Mouse (Mus musculus) small intestine, adult 2 months (tissue): ENCODE results near the gene Slc31a1. TPM values are rescaled to one million over a fixed set of nuclear protein-coding genes. Genes with fewer than 3 reads are reported as not detected.

ENCODE experiments used
- H3K27ac ChIP-seq: fragments of 200-500 bp; 2 replicates; pipeline ENCODE4 v1.5.1; 2012; ENCODE audit warnings: low read depth, low read length, control low read depth, inconsistent platforms; ENCODE audit not compliant: insufficient read depth
- H3K27me3 ChIP-seq: fragments of 200-500 bp; 2 replicates; pipeline ENCODE4 v1.6.1; 2012; ENCODE audit warnings: mild to moderate bottlenecking, moderate library complexity, low read length, inconsistent platforms; ENCODE audit not compliant: control insufficient read depth, insufficient read depth
- H3K36me3 ChIP-seq: fragments of 200-500 bp; 2 replicates; pipeline ENCODE4 v1.6.1; 2012; ENCODE audit warnings: mild to moderate bottlenecking, low read length, control low read depth, inconsistent platforms; ENCODE audit not compliant: control insufficient read depth, insufficient read depth
- H3K4me1 ChIP-seq: fragments of 200-500 bp; 2 replicates; pipeline ENCODE4 v1.6.1; 2012; ENCODE audit warnings: low read length, inconsistent platforms, mixed read lengths; ENCODE audit not compliant: control insufficient read depth, insufficient read depth, insufficient read length
- H3K4me3 ChIP-seq: fragments of 200-500 bp; 2 replicates; pipeline ENCODE4 v1.5.1; 2012; ENCODE audit warnings: low read depth, mild to moderate bottlenecking, control low read depth, inconsistent platforms, low read length, moderate library complexity
- CTCF ChIP-seq: fragments of 200-500 bp; IDR thresholded peaks from 2 replicates; pipeline ENCODE4 v1.5.1; 2012; ENCODE audit warnings: low read depth, mild to moderate bottlenecking, control low read depth, inconsistent platforms, low read length, moderate library complexity, mixed read lengths; ENCODE audit not compliant: insufficient replicate concordance, insufficient read length; ENCODE audit errors: extremely low read depth
- POLR2A ChIP-seq: fragments of 200-500 bp; IDR thresholded peaks from 2 replicates; pipeline ENCODE4 v1.6.1; 2012; ENCODE audit warnings: low read depth, mild to moderate bottlenecking, control low read depth, inconsistent platforms, low read length, moderate library complexity
- WGBS: fragments of 180-500 bp; shearing (Covaris S2); methylation state at CpG from one replicate; pipeline ENCODE4 v1.1.7; 2018; 5-methylcytosine and 5-hydroxymethylcytosine counted together
- polyA plus RNA-seq: library from polyadenylated mRNA; depleted of rRNA; stranded (reverse); fragments of >200 nt; gene quantifications from 2 replicates; pipeline ENCODE4 v1.2.3, GENCODE M21; 2012

The Slc31a1 gene
- polyA plus RNA-seq, 1 experiment, result 40.3 TPM

DNA sequence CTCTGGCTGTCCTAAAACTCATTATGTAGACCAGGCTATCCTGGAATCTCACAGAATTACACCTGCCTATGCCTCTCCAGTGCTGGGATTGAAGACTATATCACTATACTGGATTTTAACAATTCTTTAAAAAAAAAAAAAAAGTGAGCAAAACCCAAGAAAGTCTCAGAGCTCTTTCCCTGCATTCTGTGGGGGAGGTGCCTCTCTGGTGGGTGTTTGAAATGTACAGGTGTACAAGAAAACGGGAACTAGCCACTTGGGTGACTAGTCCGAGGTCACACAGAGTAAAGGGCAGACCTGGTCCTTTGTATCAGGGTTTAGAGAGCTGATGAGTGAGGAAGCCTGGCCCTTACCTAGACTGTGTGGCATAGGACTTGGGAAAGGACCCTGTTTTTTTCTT lies 1.9 kb downstream of the Slc31a1 start:
- Histone ChIP-seq H3K4me1 (no peaks in the 10 kb centered on the region; the same call in 1 of the 2 replicates), H3K4me3 (no peak overlapping the region), H3K36me3 (no peaks in the 10 kb centered on the region), H3K27ac (no peak overlapping the region), H3K27me3 (no peaks in the 10 kb centered on the region)
- TF ChIP-seq CTCF (no peak), POLR2A (no peak)
- 51% methylated on average over 2 of the region's 2 CpGs for WGBS

- Histone ChIP-seq H3K27me3 (no peaks in the 10 kb centered on the region), H3K4me1 (peaks cover 3% of the 10 kb centered on the region; the same call in 1 of the 2 replicates), H3K27ac (no peak overlapping the region), H3K36me3 (no peaks in the 10 kb centered on the region), H3K4me3 (no peak overlapping the region)
- 65% methylated on average over 8 of the region's 8 CpGs for WGBS
- TF ChIP-seq CTCF (no peak), POLR2A (no peak)
Measured at GRCm38 (mm10) chr4:62364299-62364698, 3.8 kb downstream of the Slc31a1 start.

- Histone ChIP-seq H3K36me3 (no peaks in the 10 kb centered on the region), H3K4me3 (no peak overlapping the region), H3K4me1 (peaks cover 6% of the 10 kb centered on the region; the same call in 1 of the 2 replicates), H3K27me3 (no peaks in the 10 kb centered on the region), H3K27ac (no peak overlapping the region)
- TF ChIP-seq CTCF, result no peak
- no peak for TF ChIP-seq POLR2A
- WGBS, result 78% methylated on average over 4 of the region's 4 CpGs
Measured at GRCm38 (mm10) chr4:62366291-62366690, 5.8 kb downstream of the Slc31a1 start.

GRCm38 (mm10) chr4:62367586-62367985 lies 7.1 kb downstream of the Slc31a1 start:
- H3K27me3 ChIP-seq, result no peaks in the 10 kb centered on the region

DNA sequence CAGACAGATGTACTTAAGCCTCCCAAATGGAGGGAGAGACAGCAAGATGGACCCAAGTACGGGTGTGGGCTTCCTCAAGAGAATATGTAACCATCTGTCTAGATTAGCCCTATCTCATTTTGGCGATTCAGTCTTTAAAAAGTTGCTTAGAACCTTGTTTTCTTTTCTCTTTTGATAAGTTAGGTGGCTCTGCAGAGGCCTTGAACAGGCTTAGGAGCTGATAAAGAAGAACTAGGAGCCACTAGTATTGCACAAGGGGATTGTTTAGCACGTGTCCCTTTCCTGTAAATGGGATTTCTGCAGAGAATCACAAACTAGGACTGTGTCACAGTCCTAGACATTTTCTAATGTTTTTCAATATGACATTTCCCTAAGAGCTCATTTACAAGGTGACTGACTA lies 8.6 kb downstream of the Slc31a1 start:
- H3K27ac ChIP-seq, result no peak overlapping the region
- no peak overlapping the region for H3K4me3 ChIP-seq
- peaks cover 16% of the 10 kb centered on the region; the same call in 1 of the 2 replicates for H3K4me1 ChIP-seq
- H3K27me3 ChIP-seq, result no peaks in the 10 kb centered on the region
- TF ChIP-seq CTCF (no peak), POLR2A (no peak)
- WGBS, result 46% methylated on average over 3 of the region's 3 CpGs
- H3K36me3 ChIP-seq, result no peaks in the 10 kb centered on the region

More at GRCm38 (mm10) chr4:62367586-62367985, 7.1 kb downstream of the Slc31a1 start:
- Histone ChIP-seq H3K36me3 (no peaks in the 10 kb centered on the region), H3K4me3 (no peak overlapping the region), H3K4me1 (peaks cover 8% of the 10 kb centered on the region; the same call in 1 of the 2 replicates), H3K27ac (peak overlapping the region; percentile 49)
- WGBS, result 47% methylated on average over 6 of the region's 6 CpGs
- TF ChIP-seq POLR2A (no peak), CTCF (no peak)

DNA sequence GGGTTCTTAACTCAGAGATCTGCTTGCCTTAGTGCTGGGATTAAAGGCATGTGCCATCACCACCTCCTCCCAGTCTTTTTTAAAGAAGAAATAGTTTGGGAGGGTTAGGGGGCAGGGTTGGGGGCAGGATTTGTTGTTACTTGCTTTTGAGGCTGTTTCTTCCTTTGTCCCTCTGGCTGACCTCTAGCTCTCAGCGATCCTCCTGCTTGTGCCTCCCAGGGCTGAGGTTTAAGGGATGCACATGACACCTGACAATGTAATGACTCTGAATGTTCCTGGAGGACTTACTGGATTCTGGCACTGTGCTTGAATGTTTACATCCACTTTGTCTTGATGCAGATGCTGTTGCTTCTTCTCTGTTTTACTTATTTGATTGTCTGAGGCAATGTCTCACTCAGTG lies 11.9 kb downstream of the Slc31a1 start:
- TF ChIP-seq POLR2A (no peak), CTCF (no peak)
- no peak overlapping the region for H3K4me3 ChIP-seq
- H3K4me1 ChIP-seq, result peaks cover 23% of the 10 kb centered on the region; the same call in 1 of the 2 replicates
- no peaks in the 10 kb centered on the region for H3K36me3 ChIP-seq
- no peaks in the 10 kb centered on the region for H3K27me3 ChIP-seq
- H3K27ac ChIP-seq, result peak overlapping the region; percentile 2; the same call in 1 of the 2 replicates
- 56% methylated on average over 1 of the region's 1 CpGs for WGBS

DNA sequence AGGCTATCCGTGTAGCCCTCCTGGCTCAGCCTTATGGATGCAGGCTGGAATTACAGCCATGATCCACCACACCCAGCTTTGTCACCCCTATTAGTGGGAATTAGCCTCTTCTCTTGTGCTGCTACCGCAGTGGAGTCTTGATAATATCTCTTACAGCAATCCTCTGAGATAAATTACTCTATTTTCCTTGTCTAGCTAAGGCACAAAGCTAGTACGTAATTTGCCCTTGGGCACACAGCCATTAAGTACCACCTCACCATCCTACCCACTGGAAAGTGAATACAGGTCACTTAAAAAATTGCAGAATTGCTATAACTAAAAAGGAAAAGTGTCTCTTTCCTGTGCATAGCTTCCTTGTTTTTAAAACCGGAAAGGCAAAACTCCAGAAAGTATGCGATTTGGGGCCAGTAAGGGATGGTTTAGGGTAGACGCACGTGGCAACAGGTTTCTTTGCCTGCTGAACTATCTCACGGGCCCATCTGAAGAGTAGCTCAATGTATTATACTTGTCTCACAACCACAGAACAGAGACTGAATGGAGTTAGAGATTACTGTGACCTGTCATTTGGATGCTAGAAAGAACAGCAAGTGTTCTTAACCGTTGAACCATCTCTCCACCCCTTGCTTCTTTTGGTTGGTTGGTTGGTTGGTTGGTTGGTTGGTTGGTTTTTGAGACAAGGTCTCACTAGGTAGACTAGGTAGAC lies 12.4 kb downstream of the Slc31a1 start:
- no peaks in the 10 kb centered on the region for H3K27me3 ChIP-seq
- peak overlapping the region; percentile 55 for H3K27ac ChIP-seq
- H3K36me3 ChIP-seq, result no peaks in the 10 kb centered on the region
- WGBS, result 51% methylated on average over 9 of the region's 9 CpGs
- no peak overlapping the region for H3K4me3 ChIP-seq
- no peak for TF ChIP-seq POLR2A
- H3K4me1 ChIP-seq, result peaks cover 21% of the 10 kb centered on the region; the same call in 1 of the 2 replicates
